Mouse (Mus musculus): Measurements from ENCODE around the gene Mcm10. TPM values are rescaled to one million over a fixed set of nuclear protein-coding genes. Genes with fewer than 3 reads are reported as not detected.

Gene Mcm10
- polyA plus RNA-seq, 1 experiment from 2014 or later, result 1.8 TPM

GRCm38 (mm10) chr2:5023275-5023674 lies 10.7 kb upstream of the Mcm10 start:
- Histone ChIP-seq H3K27ac (ENCODE audit: low read depth, low read length) (no peak overlapping the region), H3K36me3 (ENCODE audit: control insufficient read depth, insufficient read depth, low read length) (no peaks in the 10 kb centered on the region), H3K9me3 (ENCODE audit: control insufficient read depth, low read length) (no peaks in the 10 kb centered on the region), H3K4me2 (ENCODE audit: low read depth, low read length) (no peak overlapping the region), H3K27me3 (ENCODE audit: control insufficient read depth, insufficient read depth, low read length) (no peaks in the 10 kb centered on the region), H3K9ac (replicated peaks; ENCODE audit: low read depth, low read length) (no peak overlapping the region), H3K4me1 (ENCODE audit: control insufficient read depth, insufficient read depth, low read length) (no peaks in the 10 kb centered on the region), H3K4me3 (ENCODE audit: low read depth, low read length) (no peak overlapping the region)
- WGBS, result 90% methylated on average over 2 of the region's 2 CpGs
- ATAC-seq (ENCODE audit: low read depth), result no peak

GRCm38 (mm10) chr2:5019708-5020107 lies 7.1 kb upstream of the Mcm10 start:
- no peak for ATAC-seq (ENCODE audit: low read depth)
- Histone ChIP-seq H3K27ac (ENCODE audit: low read depth, low read length) (no peak overlapping the region), H3K9ac (replicated peaks; ENCODE audit: low read depth, low read length) (no peak overlapping the region), H3K4me1 (ENCODE audit: control insufficient read depth, insufficient read depth, low read length) (no peaks in the 10 kb centered on the region), H3K4me3 (ENCODE audit: low read depth, low read length) (no peak overlapping the region), H3K27me3 (ENCODE audit: control insufficient read depth, insufficient read depth, low read length) (no peaks in the 10 kb centered on the region), H3K4me2 (ENCODE audit: low read depth, low read length) (no peak overlapping the region), H3K36me3 (ENCODE audit: control insufficient read depth, insufficient read depth, low read length) (no peaks in the 10 kb centered on the region), H3K9me3 (ENCODE audit: control insufficient read depth, low read length) (no peaks in the 10 kb centered on the region)
- WGBS, result 59% methylated on average over 1 of the region's 1 CpGs

GRCm38 (mm10) chr2:5016922-5017321 lies 4.3 kb upstream of the Mcm10 start:
- H3K9me3 ChIP-seq (ENCODE audit: control insufficient read depth, low read length), result no peaks in the 10 kb centered on the region
- ATAC-seq (ENCODE audit: low read depth), result no peak
- H3K4me2 ChIP-seq (ENCODE audit: low read depth, low read length), result no peak overlapping the region
- no peaks in the 10 kb centered on the region for H3K36me3 ChIP-seq (ENCODE audit: control insufficient read depth, insufficient read depth, low read length)
- 94% methylated on average over 7 of the region's 7 CpGs for WGBS
- no peaks in the 10 kb centered on the region for H3K27me3 ChIP-seq (ENCODE audit: control insufficient read depth, insufficient read depth, low read length)
- H3K4me3 ChIP-seq (ENCODE audit: low read depth, low read length), result no peak overlapping the region
- H3K27ac ChIP-seq (ENCODE audit: low read depth, low read length), result no peak overlapping the region
- H3K4me1 ChIP-seq (ENCODE audit: control insufficient read depth, insufficient read depth, low read length), result no peaks in the 10 kb centered on the region
- no peak overlapping the region for H3K9ac ChIP-seq (replicated peaks; ENCODE audit: low read depth, low read length)

GRCm38 (mm10) chr2:5015527-5015926 lies 2.9 kb upstream of the Mcm10 start:
- Histone ChIP-seq H3K4me2 (ENCODE audit: low read depth, low read length) (no peak overlapping the region), H3K27me3 (ENCODE audit: control insufficient read depth, insufficient read depth, low read length) (no peaks in the 10 kb centered on the region), H3K9ac (replicated peaks; ENCODE audit: low read depth, low read length) (no peak overlapping the region), H3K27ac (ENCODE audit: low read depth, low read length) (no peak overlapping the region), H3K9me3 (ENCODE audit: control insufficient read depth, low read length) (no peaks in the 10 kb centered on the region), H3K4me1 (ENCODE audit: control insufficient read depth, insufficient read depth, low read length) (no peaks in the 10 kb centered on the region), H3K4me3 (ENCODE audit: low read depth, low read length) (no peak overlapping the region), H3K36me3 (ENCODE audit: control insufficient read depth, insufficient read depth, low read length) (no peaks in the 10 kb centered on the region)
- no peak for ATAC-seq (ENCODE audit: low read depth)
- 84% methylated on average over 6 of the region's 6 CpGs for WGBS

GRCm38 (mm10) chr2:5014616-5015015 lies 2.0 kb upstream of the Mcm10 start:
- H3K27ac ChIP-seq (ENCODE audit: low read depth, low read length), result no peak overlapping the region
- no peaks in the 10 kb centered on the region for H3K9me3 ChIP-seq (ENCODE audit: control insufficient read depth, low read length)
- no peaks in the 10 kb centered on the region for H3K4me1 ChIP-seq (ENCODE audit: control insufficient read depth, insufficient read depth, low read length)
- H3K4me3 ChIP-seq (ENCODE audit: low read depth, low read length), result no peak overlapping the region
- no peak overlapping the region for H3K4me2 ChIP-seq (ENCODE audit: low read depth, low read length)
- no peak overlapping the region for H3K9ac ChIP-seq (replicated peaks; ENCODE audit: low read depth, low read length)
- no peaks in the 10 kb centered on the region for H3K27me3 ChIP-seq (ENCODE audit: control insufficient read depth, insufficient read depth, low read length)
- H3K36me3 ChIP-seq (ENCODE audit: control insufficient read depth, insufficient read depth, low read length), result no peaks in the 10 kb centered on the region
- WGBS, result 73% methylated on average over 7 of the region's 7 CpGs
- ATAC-seq (ENCODE audit: low read depth), result no peak

- no peaks in the 10 kb centered on the region for H3K9me3 ChIP-seq (ENCODE audit: control insufficient read depth, low read length)
- 13% methylated on average over 8 of the region's 8 CpGs for WGBS
- no peak overlapping the region for H3K27ac ChIP-seq (ENCODE audit: low read depth, low read length)
- H3K4me3 ChIP-seq (ENCODE audit: low read depth, low read length), result peak overlapping the region; percentile 48
- peak overlapping the region; percentile 71 for H3K4me2 ChIP-seq (ENCODE audit: low read depth, low read length)
- no peak overlapping the region for H3K9ac ChIP-seq (replicated peaks; ENCODE audit: low read depth, low read length)
- no peak for ATAC-seq (ENCODE audit: low read depth)
- no peaks in the 10 kb centered on the region for H3K36me3 ChIP-seq (ENCODE audit: control insufficient read depth, insufficient read depth, low read length)
- H3K27me3 ChIP-seq (ENCODE audit: control insufficient read depth, insufficient read depth, low read length), result no peaks in the 10 kb centered on the region
- no peaks in the 10 kb centered on the region for H3K4me1 ChIP-seq (ENCODE audit: control insufficient read depth, insufficient read depth, low read length)
These were observed 597 bp downstream of the Mcm10 start for GRCm38 (mm10) chr2:5011898-5012490.

GRCm38 (mm10) chr2:5007107-5007506 lies 5.5 kb downstream of the Mcm10 start:
- H3K36me3 ChIP-seq (ENCODE audit: control insufficient read depth, insufficient read depth, low read length), result no peaks in the 10 kb centered on the region
- 89% methylated on average over 4 of the region's 4 CpGs for WGBS
- H3K27me3 ChIP-seq (ENCODE audit: control insufficient read depth, insufficient read depth, low read length), result no peaks in the 10 kb centered on the region
- H3K9ac ChIP-seq (replicated peaks; ENCODE audit: low read depth, low read length), result no peak overlapping the region
- ATAC-seq (ENCODE audit: low read depth), result no peak
- H3K9me3 ChIP-seq (ENCODE audit: control insufficient read depth, low read length), result no peaks in the 10 kb centered on the region
- H3K4me3 ChIP-seq (ENCODE audit: low read depth, low read length), result no peak overlapping the region
- no peak overlapping the region for H3K4me2 ChIP-seq (ENCODE audit: low read depth, low read length)
- H3K4me1 ChIP-seq (ENCODE audit: control insufficient read depth, insufficient read depth, low read length), result no peaks in the 10 kb centered on the region
- no peak overlapping the region for H3K27ac ChIP-seq (ENCODE audit: low read depth, low read length)

GRCm38 (mm10) chr2:5001266-5001665 lies 11.3 kb downstream of the Mcm10 start:
- WGBS, result 98% methylated on average over 6 of the region's 6 CpGs
- ATAC-seq (ENCODE audit: low read depth), result no peak
- Histone ChIP-seq H3K27ac (ENCODE audit: low read depth, low read length) (no peak overlapping the region), H3K27me3 (ENCODE audit: control insufficient read depth, insufficient read depth, low read length) (no peaks in the 10 kb centered on the region), H3K36me3 (ENCODE audit: control insufficient read depth, insufficient read depth, low read length) (no peaks in the 10 kb centered on the region), H3K4me3 (ENCODE audit: low read depth, low read length) (no peak overlapping the region), H3K9ac (replicated peaks; ENCODE audit: low read depth, low read length) (no peak overlapping the region), H3K4me2 (ENCODE audit: low read depth, low read length) (no peak overlapping the region), H3K4me1 (ENCODE audit: control insufficient read depth, insufficient read depth, low read length) (no peaks in the 10 kb centered on the region), H3K9me3 (ENCODE audit: control insufficient read depth, low read length) (no peaks in the 10 kb centered on the region)

GRCm38 (mm10) chr2:4998905-4999304 lies 13.7 kb downstream of the Mcm10 start:
- Histone ChIP-seq H3K27ac (ENCODE audit: low read depth, low read length) (no peak overlapping the region), H3K9me3 (ENCODE audit: control insufficient read depth, low read length) (no peaks in the 10 kb centered on the region), H3K4me3 (ENCODE audit: low read depth, low read length) (no peak overlapping the region), H3K4me2 (ENCODE audit: low read depth, low read length) (no peak overlapping the region), H3K4me1 (ENCODE audit: control insufficient read depth, insufficient read depth, low read length) (no peaks in the 10 kb centered on the region), H3K27me3 (ENCODE audit: control insufficient read depth, insufficient read depth, low read length) (no peaks in the 10 kb centered on the region), H3K9ac (replicated peaks; ENCODE audit: low read depth, low read length) (no peak overlapping the region), H3K36me3 (ENCODE audit: control insufficient read depth, insufficient read depth, low read length) (no peaks in the 10 kb centered on the region)
- WGBS, result 90% methylated on average over 3 of the region's 3 CpGs
- no peak for ATAC-seq (ENCODE audit: low read depth)
